In the genomic region with DNA sequence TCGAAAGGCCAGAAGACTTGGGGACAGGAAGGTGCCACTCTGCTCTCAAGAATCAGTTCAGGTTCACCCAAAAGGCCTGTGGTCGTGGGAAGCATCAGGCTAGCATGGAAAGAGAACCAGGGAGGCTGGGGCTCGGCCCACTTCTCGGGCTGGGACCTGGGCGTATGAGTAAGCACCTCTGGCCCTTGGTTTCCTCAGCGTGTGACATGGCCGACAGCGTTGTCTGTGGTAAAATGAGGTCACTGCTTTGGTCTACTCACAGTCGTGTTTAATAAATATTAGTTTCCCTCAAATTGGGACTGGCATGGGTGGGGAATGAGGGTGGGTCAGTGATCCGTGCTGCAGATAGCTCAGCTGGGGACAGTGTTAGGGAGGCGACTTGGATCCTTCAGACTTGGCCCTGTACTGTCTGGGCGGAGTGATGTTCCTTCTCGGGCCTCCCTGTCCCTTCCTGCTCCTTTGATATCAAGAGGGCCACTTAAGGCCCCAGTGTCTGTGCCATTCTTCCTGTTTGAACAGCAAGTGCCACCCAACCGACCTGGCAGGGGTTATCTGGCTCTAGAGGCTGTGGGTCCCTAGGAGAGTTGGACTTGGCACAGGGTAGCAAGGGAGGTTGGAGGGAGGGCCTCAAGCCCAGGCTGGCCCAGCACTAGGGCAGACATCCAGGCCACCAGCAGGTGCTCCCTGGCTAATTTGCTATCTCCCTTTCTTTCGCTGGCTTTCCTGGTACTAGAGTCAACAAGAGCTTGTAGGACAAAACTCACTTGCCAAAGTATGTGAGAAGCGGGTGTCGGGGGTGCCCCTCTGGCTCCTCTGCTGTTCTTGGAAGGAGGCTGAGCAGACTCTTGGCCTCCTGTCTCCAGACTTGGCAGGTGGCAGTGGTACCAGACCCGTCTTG, we compare ENCODE assay signal across 10 mouse cellular contexts. TPM values are rescaled to one million over a fixed set of nuclear protein-coding genes. Genes with fewer than 3 reads are reported as not detected.
A peak's percentile ranks its signal among the peaks of the same experiment; 100 is the strongest.
DNase-seq lines count a peak whose midpoint lies in the region; ATAC-seq and TF ChIP-seq lines count a peak whose summit lies in the region.
"Had no signal": no experiment of that assay in that cellular context is flagged by ENCODE, and none has a peak within 500 bp of the region (broad histone marks: within the 10 kb centered on the region; RNA-seq: fewer than 3 reads in every experiment).

No protein-coding gene starts in this region.

- H3K4me3 ChIP-seq in heart, embryonic 14.5 days (ENCODE audit: control insufficient read depth in 1 of 2, insufficient read depth in 1 of 2, low read depth in 1 of 2, low read length in 2 of 2): no peak overlapping the region
- no peak overlapping the region for H3K4me3 ChIP-seq in embryonic facial prominence, embryonic 14.5 days (ENCODE audit: low read depth, low read length)
- no peak overlapping the region for H3K4me3 ChIP-seq in lung, postnatal 0 days (ENCODE audit: low read depth, low read length)
- H3K4me3 ChIP-seq: forebrain, embryonic 15.5 days had no signal

- TF ChIP-seq EP300 in lung, postnatal 0 days (IDR thresholded peaks at IDR 0.05): peak; percentile 72

- peaks cover 43 to 48% of the 10 kb centered on the region in 2 experiments for H3K4me1 ChIP-seq in heart, embryonic 14.5 days (ENCODE audit: control insufficient read depth in 2 of 2, insufficient read depth in 2 of 2, low read length in 2 of 2)
- H3K4me1 ChIP-seq in embryonic facial prominence, embryonic 14.5 days (ENCODE audit: control insufficient read depth, insufficient read depth, low read length): peaks cover 36% of the 10 kb centered on the region
- peaks cover 30% of the 10 kb centered on the region for H3K4me1 ChIP-seq in lung, postnatal 0 days (ENCODE audit: insufficient read depth, low read depth, low read length)

- H3K9me3 ChIP-seq in heart, embryonic 14.5 days (ENCODE audit: control insufficient read depth, low read length): 0 out of 2 replicates have a peak, but pooled peaks cover 4% of the 10 kb centered on the region
- 0 out of 2 replicates have a peak, but pooled peaks cover 3% of the 10 kb centered on the region for H3K9me3 ChIP-seq in embryonic facial prominence, embryonic 14.5 days (ENCODE audit: control insufficient read depth, low read length)
- no peaks in the 10 kb centered on the region for H3K9me3 ChIP-seq in lung, postnatal 0 days (ENCODE audit: low read length)
- H3K9me3 ChIP-seq: forebrain, embryonic 15.5 days had no signal

- TF ChIP-seq CTCF in lung, postnatal 0 days (IDR thresholded peaks at IDR 0.05): peak; percentile 22

- no peak for DNase-seq in heart, postnatal 4 days
- DNase-seq in Muller cell, postnatal 12 days (ENCODE audit: inconsistent ontology term): peak; percentile 32
- no peak for DNase-seq in embryonic facial prominence, embryonic 14.5 days (ENCODE audit: low spot score)
- DNase-seq in lung, postnatal 0 days (ENCODE audit: low spot score): peak; percentile 67
- no peak for DNase-seq in urinary bladder, postnatal 36 days (ENCODE audit: low spot score in 2 of 2)
- DNase-seq: kidney, adult 11 months had no signal

- no peak for ATAC-seq in heart, embryonic 14.5 days (ENCODE audit: insufficient number of reproducible peaks, insufficient read depth, low FRiP score, low read depth)
- no peak for ATAC-seq in embryonic facial prominence, embryonic 14.5 days (ENCODE audit: low read depth)
- peak; percentile 81 for ATAC-seq in lung, postnatal 0 days
- ATAC-seq in inflammation-experienced regulatory T-cells, adult 6 months: no peak
- ATAC-seq: forebrain, embryonic 15.5 days; Patski had no signal

- H3K4me2 ChIP-seq in heart, embryonic 14.5 days (ENCODE audit: low read length): no peak overlapping the region
- no peak overlapping the region for H3K4me2 ChIP-seq in embryonic facial prominence, embryonic 14.5 days (ENCODE audit: low read depth, low read length)
- no peak overlapping the region for H3K4me2 ChIP-seq in lung, postnatal 0 days (replicated peaks; ENCODE audit: low read depth, low read length)
- H3K4me2 ChIP-seq: forebrain, embryonic 15.5 days had no signal

- H3K27ac ChIP-seq in heart, embryonic 14.5 days (replicated peaks in 1 of 2; ENCODE audit: control insufficient read depth in 1 of 2, insufficient read depth in 1 of 2, low read depth in 2 of 2, low read length in 2 of 2): peak overlapping the region; percentile 69 to 88
- peak overlapping the region; percentile 70 for H3K27ac ChIP-seq in embryonic facial prominence, embryonic 14.5 days (replicated peaks; ENCODE audit: low read depth, low read length)
- H3K27ac ChIP-seq in lung, postnatal 0 days (ENCODE audit: low read length): peak overlapping the region; percentile 91

- H3K27me3 ChIP-seq in heart, embryonic 14.5 days (ENCODE audit: control insufficient read depth, insufficient read depth, low read length): no peaks in the 10 kb centered on the region
- no peaks in the 10 kb centered on the region for H3K27me3 ChIP-seq in embryonic facial prominence, embryonic 14.5 days (replicated peaks; ENCODE audit: control insufficient read depth, insufficient read depth, low read length)
- H3K27me3 ChIP-seq in lung, postnatal 0 days (replicated peaks; ENCODE audit: insufficient read depth, low read length): no peaks in the 10 kb centered on the region
- H3K27me3 ChIP-seq: forebrain, embryonic 15.5 days; Patski had no signal

- H3K36me3 ChIP-seq in heart, embryonic 14.5 days (ENCODE audit: control insufficient read depth, insufficient read depth, low read length): no peaks in the 10 kb centered on the region
- H3K36me3 ChIP-seq in embryonic facial prominence, embryonic 14.5 days (ENCODE audit: control insufficient read depth, insufficient read depth, low read length): no peaks in the 10 kb centered on the region
- no peaks in the 10 kb centered on the region for H3K36me3 ChIP-seq in lung, postnatal 0 days (ENCODE audit: insufficient read depth, low read length)
- H3K36me3 ChIP-seq: forebrain, embryonic 15.5 days had no signal

- 72% methylated on average over 18 of the region's 18 CpGs for WGBS in heart, embryonic 14.5 days
- 76% methylated on average over 18 of the region's 18 CpGs for WGBS in embryonic facial prominence, embryonic 14.5 days
- 36% methylated on average over 18 of the region's 18 CpGs for WGBS in lung, postnatal 0 days

- H3K9ac ChIP-seq in heart, embryonic 14.5 days (ENCODE audit: low read length): no peak overlapping the region
- H3K9ac ChIP-seq in embryonic facial prominence, embryonic 14.5 days (ENCODE audit: low read depth, low read length): no peak overlapping the region
- no peak overlapping the region for H3K9ac ChIP-seq in lung, postnatal 0 days (replicated peaks; ENCODE audit: low read depth)
- H3K9ac ChIP-seq: forebrain, embryonic 15.5 days had no signal

RNA-seq across cellular contexts. Expression of a gene that starts 26.8 kb away (rescaled TPM):
- 0.16 TPM in 1 of 2 replicates, not detected in the other for polyA plus RNA-seq in heart, embryonic 14.5 days (2014; fragmentation: Nextera tagmentation; extraction: Ambion mirVana)
- total RNA-seq in heart, postnatal 4 days (2021): under 1 TPM; 0.56 to 0.67 TPM
- polyA plus RNA-seq in embryonic facial prominence, embryonic 14.5 days (2014; fragmentation: Nextera tagmentation; extraction: Ambion mirVana): 0.33 and 0.50 TPM in 2 replicates
- polyA plus RNA-seq in lung, postnatal 0 days (2015; fragmentation: Nextera tagmentation; extraction: Ambion mirVana): 0.50 and 0.69 TPM in 2 replicates
- 100 to 1,000 TPM in 2 of 3 experiments, 10 to 100 TPM in 1; 16.6 to 295 (median 286) TPM for polyA plus RNA-seq in inflammation-experienced regulatory T-cells, adult 6 months (2017; shearing (Covaris generic))
- polyA plus RNA-seq: forebrain, embryonic 15.5 days had no signal

RNA-seq across cellular contexts. Expression of a gene that starts 38.9 kb away (rescaled TPM):
- 0.11 and 0.19 TPM in 2 replicates for polyA plus RNA-seq in heart, embryonic 14.5 days (2014; fragmentation: Nextera tagmentation; extraction: Ambion mirVana)
- under 1 TPM in 1 of 2 experiments, not detected in 1; 0.14 TPM for total RNA-seq in heart, postnatal 4 days (2021)
- polyA plus RNA-seq in embryonic facial prominence, embryonic 14.5 days (2014; fragmentation: Nextera tagmentation; extraction: Ambion mirVana): 0.81 and 1.0 TPM in 2 replicates
- 0.13 and 0.24 TPM in 2 replicates for polyA plus RNA-seq in lung, postnatal 0 days (2015; fragmentation: Nextera tagmentation; extraction: Ambion mirVana)
- under 1 TPM; 0.30 to 0.58 (median 0.51) TPM for polyA plus RNA-seq in inflammation-experienced regulatory T-cells, adult 6 months (2017; shearing (Covaris generic))
- polyA plus RNA-seq: forebrain, embryonic 15.5 days; Patski had no signal

Comparison
In these comparisons a context has a peak if more than half of its experiments do, and no peak if none do; other contexts are left out.
1. DNase-seq: peak in Muller cell, postnatal 12 days (single experiment) and lung, postnatal 0 days (single experiment); none in heart, postnatal 4 days (single experiment), embryonic facial prominence, embryonic 14.5 days (single experiment) and urinary bladder, postnatal 36 days (0 of 2).
2. RNA of a gene that starts 26.8 kb away (polyA plus RNA-seq): 16.6 to 295 TPM in inflammation-experienced regulatory T-cells, adult 6 months; 0.50 to 0.69 TPM in lung, postnatal 0 days, 0.33 to 0.50 TPM in embryonic facial prominence, embryonic 14.5 days and 0.16 TPM in heart, embryonic 14.5 days; every median in the first group is over 10 times any median in the second.
3. Peak in every context shown above with its lines, with median percentiles within 50 percentile points of each other: H3K27ac ChIP-seq.